Mouse (Mus musculus): ENCODE measurements at regions not wholly inside any gene's neighbourhood (a gene's known extent, or its start where the extent isn't known, plus 50 kb on each side); places are given as distances from the start of the nearest gene placed in this dataset.
"Not testable (repeated sequence)": the region's sequence is repeated elsewhere in the genome, so short reads cannot be mapped to it uniquely, and the experiment has no call there.

DNA sequence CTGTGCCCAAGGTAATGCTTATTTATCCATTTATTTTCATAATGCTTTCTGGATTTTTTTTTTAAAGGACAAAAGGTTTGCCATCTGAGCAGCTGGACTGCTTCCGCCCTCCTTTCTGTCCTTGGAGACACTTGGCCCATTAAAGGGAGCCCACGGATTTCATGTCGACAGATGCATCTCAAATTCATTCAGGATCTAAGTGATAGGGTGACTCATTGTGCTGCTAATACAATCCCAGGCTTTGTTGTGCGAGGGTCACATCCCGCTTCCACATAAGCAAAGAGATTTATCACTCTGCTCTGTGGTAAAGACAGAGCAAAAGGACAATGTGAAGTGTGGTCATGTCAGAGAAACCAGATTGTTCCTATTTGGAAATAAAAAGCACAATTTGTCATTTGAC, 220.8 kb downstream of the Csl start:
- no peak for DNase-seq

DNA sequence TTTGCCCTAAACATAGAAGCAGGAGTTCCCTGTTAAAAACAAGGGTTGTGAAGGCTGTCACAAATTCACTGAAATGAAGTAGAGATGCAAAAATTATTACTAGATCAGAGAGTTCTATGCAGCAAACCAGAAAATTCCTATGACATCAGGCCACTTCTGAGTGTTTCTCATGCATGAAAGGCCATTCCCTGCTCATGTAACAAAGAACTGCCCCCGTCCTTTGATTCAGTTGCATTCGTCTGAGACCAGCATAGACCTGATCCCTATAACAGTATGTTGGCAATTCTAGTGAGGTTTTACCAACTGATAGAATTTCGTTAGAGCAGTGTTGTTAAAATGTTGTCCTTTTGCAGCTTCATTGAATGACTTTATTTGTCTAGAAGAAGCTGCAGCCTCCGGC, 207.1 kb downstream of the Csl start:
- no peak for DNase-seq

DNA sequence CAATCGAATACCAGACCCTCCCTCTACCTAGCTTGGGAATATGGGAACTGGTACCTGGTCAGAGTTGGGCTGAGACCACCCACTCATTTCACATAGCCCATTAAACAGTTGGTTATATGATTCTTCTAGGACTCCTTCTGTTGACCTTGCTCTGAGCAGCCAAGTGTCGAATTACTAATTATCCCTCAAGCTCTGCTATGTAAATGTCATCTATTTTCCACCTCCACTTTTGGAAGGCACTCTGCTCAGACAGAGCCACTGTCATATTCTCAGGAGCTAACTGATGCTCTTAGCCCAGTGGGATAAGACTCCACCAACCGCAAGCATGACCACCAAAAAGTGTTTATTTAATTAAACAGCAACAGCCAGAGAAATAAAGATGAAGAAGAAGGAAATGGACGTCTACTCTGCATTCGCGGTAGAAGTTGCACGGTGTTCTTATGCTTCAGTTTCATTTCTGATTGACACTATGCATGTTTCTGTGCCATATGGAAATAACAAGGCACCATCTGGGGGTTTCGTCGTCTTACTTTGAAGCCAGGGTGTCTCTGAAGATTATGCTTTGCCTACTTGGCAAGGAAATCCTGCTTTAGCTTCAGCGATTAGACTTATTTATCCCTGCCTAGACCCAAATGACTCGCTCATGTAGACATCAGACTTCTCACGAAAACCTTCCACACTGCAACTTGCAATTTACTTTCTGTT, 206.5 kb downstream of the Csl start:
- DNase-seq = no peak

DNA sequence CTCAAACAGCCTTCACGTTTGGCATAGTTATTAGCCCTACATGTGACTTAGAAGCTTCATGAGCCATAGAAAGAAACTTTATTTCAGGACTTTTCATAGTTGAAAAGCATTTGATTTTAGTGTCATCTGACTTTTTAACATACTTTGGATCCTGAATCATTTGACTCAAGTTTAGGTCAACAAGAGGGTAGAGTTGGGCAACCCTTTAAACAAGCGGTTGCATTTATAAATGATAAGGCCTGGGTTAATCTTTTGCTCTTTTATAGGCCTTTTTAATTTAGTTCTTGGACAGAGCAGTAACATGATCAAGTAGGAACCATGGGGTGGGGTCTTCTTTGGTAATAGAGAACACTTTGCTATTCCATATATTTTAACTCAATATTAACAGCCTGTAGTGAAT, 204.4 kb downstream of the Csl start:
- no peak for DNase-seq

DNA sequence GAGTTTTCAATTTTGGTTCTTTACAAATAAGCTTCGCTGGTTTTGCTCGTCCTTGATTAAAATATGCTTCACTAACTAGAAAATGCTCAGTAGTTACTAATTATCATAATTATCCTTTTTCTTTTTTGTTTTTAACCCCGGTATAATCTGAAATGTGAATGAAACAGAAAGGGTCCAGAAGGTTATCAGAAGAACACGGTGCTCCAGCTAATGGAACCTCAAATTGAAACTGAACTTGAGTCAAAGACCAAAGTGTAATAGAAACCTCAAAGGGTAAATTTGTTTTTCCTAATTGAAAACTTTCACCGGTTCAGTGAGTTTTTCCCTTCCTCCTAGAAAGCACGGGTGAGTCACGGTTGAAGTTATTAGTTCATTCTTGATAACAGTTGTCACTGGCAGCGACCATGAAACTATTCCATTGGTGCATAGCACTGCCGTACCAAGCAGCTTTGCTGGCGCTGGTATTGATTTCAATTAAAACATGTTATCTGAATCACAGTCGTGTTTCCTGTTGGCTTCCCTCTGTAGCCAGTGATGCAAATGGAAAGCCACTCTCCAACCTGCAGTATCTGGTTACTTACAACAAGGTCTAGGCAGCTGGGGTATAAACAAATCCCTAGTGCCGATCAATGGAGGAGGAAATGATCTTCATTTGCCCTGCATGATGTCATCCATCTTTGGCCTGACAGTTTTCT, 203.7 kb downstream of the Csl start:
- DNase-seq = no peak

DNA sequence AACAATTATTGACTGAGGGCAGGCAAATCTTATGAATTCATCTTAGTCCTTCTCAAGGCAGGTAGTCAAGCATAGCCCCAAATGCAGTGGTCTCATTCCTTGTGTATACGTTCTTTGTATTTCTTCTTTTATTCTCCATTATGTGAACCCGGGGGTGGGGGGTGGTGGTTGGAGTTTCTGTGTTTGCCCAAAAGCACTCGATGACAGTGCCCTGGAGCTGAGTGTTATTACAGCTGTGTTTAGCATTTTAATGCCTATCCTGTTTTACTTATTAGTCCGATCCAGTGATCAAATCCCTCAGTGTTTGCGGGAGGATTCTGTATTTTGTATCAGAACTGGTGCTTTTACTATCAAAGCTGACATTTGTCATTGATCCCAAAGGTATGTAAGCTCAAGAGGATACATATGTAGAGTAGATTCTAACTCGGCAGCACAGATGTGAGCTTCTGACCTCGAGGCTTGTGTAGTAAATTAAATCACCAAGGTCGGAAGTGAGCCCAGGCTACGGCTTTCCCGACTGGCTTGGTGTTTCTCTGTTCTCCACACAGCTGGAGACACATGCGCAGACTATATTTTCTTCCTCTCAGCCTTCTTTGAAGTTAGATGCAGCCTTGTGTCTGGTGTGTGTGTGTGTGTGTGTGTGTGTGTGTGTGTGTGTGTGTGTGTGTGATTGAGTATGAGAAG, 203.0 kb downstream of the Csl start:
- no peak for DNase-seq

DNA sequence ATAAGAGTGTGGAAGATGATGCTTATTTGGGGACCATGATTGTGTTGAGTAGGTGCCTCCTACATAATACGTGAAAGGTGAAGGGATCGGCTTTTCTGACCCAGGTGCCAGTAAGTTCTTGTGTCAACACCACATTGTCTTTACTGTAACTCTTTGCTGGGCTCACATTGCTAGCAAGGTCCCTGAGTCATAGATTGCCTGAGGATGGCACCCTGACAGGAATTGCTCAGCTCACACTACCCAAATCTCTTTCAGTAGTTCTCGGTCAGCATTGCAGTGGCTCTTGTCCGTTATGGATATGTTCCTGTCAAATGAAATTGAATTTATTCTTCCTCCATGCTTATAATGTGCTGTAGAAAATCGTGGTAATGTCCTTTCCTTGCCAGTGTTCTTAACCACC, 200.8 kb downstream of the Csl start:
- no peak for DNase-seq

DNA sequence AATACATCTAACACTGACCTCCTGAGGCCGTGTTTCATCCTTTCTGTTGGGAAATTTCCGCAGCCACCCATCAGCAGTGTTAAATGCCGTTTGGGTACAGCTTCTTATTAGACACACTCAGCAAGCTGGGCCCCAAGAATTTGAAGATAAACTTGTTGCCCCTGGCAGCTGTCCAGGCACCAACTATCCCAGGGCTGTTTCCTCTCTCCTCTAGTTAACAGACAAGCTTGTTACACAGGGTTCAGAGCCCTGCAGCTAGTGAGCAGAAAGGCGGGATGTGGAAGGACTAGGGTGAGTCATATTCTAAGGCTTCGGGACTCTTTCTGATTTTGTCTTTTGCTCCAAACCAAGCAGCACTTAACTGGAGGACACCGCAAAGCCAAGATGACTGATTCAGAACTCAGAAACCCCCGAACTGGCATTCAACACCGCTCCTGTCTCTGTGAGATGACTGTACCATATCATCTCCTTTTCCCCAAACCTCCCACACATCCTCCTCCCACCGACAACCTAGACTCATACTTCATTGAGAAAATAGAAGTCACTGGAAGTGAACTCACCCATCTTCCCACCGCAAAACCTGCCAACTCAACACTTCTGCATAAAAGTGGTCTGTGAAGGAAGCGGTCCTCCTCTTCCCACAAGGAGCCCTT, 198.2 kb downstream of the Csl start:
- no peak for DNase-seq

DNA sequence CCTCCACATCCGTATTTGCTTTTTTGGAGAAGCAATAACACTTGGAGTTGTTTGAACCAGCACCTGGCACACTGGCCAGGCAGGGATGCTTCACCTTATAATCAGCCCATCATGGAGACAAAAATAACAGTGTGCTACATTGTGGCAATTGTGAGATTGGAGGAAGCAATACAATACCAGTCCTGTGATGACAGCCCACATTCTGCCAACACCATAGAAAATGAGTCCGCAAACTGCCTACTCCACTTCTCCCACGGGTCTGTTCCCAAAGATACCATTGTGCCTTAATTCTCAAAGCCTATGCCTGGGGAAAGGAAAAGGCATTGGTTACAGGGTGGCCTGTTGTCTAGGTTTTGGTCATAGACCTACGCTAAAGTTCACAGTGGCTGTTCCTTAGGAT, 194.9 kb downstream of the Csl start:
- DNase-seq = no peak

DNA sequence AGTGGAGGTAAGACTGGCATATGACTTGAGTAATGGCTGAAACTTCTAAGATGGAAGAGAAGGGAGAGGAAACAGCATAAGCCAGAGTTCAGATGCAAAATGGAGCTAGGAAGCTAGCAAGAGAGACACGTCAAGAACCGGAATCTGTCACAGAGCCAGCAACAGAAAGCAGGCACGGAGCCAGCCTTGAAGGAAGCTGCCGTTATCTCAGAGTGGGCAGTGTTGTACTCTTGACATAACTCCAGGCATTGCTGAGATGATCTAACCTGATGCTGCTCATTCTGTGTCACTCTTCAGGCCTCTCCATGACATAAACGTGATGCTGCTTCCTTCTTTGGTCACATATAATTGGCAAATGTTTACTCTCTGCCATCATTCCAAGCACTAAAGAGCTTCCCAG, 191.0 kb downstream of the Csl start:
- DNase-seq = no peak

DNA sequence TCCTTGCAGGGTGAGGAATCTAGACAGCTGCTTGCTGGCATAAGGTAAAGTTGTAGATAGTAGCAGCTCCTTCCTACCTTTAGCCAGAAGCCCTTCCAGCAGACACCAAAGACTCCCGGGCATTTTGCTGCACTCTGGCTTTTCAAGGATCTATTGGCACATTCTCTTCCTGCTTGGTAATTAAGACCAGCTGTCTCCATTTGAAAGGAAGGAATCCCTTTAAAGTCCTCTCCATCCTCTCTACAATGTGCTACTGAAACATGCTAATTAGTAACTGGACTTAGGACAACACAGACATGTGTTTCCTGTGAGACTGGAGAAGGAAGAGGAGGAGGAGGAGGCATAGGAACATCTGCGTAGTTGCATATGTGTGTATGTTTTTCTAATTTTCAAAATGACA, 189.3 kb downstream of the Csl start:
- DNase-seq = no peak

DNA sequence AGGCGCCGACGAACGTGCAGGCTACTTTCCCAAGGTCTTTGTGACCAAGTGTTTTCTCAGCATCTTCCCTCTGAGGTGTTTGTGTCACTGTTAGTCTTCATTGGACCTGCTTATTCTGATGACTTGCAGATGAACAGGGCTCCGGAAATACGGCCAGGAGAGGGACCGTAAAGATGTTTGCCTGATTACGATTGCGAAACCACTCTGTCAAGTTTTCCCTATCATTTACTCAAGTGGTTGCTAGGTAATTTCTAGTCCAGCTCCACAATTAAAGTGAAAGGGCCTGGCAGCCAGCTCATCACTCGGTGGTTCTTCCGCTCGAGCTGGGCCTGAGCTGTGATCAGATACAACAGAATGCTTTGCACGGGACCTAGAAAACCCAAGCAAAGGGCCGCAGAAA, 185.5 kb downstream of the Csl start:
- no peak for DNase-seq

DNA sequence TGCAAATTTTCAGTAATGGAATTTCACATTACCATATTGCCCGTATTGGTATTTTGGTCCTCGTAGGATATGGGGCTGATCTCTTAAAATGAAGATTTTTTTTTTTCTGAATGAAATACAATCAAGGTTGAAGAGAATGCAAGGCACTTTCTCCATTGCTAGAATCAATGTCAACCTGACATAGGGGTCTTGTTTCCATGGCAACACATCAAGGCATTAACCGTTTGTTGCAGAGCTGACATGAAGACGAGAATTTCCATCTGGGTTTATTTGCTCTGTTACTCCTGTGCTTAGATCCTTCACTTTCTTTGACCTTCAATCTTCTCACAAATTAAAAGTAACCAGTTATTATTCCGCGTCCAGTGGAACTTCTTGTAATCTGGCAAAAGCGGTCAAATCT, 184.2 kb downstream of the Csl start:
- no peak for DNase-seq

DNA sequence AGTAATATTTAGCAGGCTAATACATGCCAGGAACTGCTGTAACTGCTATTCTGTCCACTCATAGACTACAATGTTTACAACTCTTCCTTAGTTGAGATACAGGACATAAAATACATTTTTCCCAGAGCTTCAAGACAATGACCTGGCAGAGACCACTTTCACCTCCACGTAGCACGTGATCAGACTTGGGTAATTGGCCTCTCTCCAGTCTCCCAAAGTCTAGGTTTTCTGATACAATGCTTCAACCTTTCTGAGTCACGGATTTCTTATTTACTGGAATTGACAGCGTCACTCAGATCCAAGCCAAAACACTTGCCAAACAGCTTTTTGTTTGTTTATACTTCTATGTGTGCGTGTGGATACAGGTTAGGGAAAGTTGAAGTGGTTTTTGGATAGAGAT, 183.2 kb downstream of the Csl start:
- DNase-seq = no peak

DNA sequence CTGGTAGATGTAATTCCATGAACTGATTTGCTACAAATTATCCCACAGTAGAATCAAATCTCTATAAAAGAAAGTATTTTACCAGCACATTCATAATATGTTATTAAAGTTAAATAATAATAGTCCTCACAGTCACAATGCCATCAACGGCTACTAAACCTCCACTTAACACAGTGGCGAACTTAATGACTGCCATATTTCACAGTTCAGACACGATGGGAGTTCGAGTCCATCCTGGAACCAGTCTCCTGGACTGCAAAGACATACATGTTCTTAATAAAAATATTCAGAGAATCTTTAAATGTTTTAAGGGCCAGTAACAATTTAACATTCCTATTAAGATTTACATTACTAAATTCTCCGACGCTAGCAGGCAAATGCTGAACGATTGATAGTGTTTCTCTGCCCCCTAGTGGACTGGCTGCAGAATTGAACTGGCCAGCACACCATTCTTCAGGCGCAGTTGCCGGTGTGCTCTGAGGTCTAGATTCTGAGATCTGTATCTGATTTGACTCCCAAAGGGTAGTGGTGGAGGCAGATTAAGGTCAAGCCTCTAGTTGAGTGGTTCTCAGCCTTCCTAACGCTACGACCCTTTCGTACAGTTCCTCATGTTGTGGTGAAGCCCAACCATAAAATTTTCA, 182.3 kb downstream of the Csl start:
- DNase-seq = peak; percentile 63

DNA sequence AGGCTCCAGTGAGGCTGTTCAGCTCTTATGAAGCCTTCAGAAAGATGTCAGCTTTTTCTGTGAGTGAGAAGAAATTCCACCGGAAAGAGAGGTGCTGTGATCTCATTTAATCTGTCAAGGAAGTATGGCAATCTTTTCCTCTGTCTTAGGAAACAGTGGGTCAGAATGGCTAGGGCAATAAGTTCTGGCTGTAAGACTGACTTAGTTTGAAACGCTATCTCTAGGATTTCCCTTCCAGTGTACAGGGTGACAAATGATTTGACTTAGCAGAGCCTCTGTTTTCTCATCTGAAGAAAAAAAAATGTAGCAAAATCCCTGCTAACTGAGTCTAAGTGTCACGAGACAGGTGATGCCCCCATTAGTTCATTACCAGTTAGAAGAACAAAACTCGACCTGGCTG, 181.1 kb downstream of the Csl start:
- DNase-seq = no peak

DNA sequence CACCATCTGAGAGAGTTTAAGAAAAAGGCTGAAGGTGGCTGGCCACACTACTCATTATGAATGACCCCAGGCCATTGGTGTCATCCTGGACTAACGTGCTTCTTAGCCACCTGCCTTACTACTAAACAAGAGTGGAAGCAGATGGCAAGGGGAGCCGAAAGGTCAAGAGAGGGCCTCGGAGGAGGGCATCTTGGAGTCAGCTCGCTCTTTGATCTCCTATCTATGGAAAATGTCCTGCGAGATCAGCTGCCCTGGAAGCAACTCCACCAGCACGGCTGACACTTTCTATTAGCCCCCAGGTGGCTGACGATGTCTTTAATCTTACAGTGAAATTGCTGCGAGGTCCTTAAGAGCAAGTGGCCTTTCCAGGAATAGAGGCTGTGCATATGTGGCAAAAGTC, 179.3 kb downstream of the Csl start:
- DNase-seq = no peak

DNA sequence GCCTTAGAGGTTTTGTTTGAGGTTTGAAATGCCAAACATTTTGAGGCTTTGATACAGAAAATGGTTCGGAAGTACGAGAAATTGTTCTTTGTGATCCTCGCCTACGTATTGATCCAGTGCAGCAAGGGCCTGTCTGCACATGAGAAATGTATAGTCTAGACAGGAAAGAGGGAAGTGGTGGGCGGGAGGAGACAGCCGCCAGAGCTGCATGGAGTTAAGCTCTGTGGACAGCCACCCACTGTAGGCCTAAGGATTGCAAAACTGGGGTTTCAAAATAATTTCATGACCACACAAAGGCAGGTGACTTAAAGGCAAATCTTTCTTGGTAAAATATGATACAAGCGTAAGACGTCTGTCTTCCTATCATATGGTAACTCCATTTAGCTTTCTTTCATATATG, 178.4 kb downstream of the Csl start:
- no peak for DNase-seq

DNA sequence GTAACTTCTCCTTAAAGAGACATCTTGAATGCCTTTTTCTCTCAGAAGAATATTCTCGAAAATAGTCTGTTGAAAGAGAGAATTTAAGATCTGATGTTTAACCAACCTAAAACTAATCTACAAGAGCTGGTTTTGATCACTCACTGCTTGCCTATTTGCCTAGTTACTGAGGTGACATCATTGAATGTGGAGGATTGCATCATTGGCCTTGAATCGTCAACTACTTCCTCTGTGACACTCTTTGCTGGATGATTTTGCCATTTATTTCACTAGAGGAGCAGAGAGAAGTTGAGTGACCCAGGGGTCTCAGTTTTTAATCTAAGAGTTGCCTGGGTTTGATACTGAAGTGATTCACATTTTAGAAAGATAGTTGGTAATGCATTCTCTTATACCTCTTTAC, 174.6 kb downstream of the Csl start:
- DNase-seq = no peak

DNA sequence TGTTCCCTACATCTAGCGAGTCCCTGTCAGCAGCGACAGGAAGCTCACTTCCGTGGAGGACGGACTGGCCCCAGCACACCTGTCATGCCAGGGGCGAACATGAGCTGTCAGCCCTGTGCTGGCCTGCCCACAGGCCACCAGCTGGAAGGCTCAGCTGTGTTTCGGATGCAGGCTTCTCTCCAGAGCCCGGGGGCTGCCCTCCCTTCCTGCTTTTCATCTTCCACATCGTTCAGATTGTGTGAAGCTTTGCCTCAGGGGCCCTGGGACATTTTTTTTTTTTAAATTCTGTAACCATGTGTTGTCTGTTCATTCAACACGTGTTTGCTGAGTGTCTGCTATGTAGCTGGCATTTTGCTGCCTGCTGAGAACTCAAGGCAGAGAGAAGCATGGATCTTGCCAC, 167.2 kb downstream of the Csl start:
- peak; percentile 73 for DNase-seq

DNA sequence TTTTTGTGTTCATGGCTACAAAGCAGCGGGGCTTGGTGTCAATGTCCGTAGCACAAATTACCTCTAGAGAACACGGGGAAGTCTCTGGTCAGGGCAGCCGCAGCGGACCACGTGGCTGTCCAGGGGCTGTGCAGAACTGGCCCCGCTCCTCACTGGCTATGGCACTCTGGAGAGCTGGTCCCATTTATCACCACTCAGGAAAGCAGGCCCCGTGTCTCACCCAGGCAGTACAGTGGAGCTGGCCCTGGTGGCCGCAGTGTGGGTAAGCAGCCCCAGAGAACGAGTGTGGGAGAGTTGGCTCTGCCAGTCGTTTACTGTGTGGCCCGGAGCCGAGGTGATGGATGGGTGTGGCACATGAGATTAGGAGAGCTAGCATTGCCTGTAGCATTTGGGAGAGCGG, 163.8 kb downstream of the Csl start:
- no peak for DNase-seq

DNA sequence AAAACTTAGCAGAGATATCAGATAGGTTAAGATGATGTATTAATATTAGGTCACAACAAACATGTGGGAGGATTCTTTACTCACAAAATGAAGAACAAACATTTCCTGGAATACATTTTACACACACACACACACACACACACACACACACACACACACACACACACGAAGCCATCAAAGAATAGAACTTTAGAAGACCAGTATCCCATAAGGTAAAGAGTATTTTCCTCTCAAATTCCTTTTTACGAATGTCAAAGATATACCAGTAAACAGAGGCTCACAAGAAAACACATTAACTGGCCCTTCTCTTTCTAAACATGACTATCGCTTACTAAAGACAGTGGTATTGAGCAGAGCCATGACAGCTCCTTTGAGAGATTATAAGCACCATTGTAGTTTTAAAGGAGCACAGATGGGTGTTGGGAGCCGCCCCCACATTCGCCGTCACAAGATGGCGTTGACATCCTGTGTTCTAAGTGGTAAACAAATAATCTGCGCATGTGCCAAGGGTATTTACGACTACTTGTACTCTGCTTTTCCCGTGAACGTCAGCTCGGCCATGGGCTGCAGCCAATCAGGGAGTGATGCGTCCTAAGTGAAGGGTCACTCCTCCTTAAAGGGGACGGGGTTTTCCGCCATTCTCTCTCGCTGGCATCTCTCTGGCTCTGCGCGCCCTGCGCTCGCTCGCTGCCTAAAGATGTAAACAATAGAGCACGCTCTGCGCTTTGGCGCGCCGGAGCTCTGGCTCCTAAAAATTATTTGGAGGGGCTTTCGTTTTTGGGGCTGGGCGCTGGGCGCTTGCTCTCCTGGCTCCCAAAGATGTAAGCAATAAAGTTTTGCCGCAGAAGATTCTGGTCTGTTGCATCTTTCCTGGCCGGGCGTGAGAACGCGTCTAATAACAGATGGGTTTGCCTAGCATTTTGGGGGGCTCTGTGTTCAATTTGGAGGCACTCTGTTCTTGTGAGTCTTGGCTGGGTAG, 160.0 kb downstream of the Csl start:
- not testable (repeated sequence) for DNase-seq
